Mouse (Mus musculus): ENCODE measurements around the gene D7Ertd443e. TPM values are rescaled to one million over a fixed set of nuclear protein-coding genes. Genes with fewer than 3 reads are reported as not detected.

The D7Ertd443e gene
- polyA plus RNA-seq, 1 experiment from 2014 or later: 0.13 TPM

- no peak overlapping the region for H3K27ac ChIP-seq (ENCODE audit: low read depth, low read length)
- no peaks in the 10 kb centered on the region; the same call in 1 of the 2 replicates for H3K9me3 ChIP-seq (replicated peaks; ENCODE audit: control insufficient read depth, low read length)
- H3K4me1 ChIP-seq (ENCODE audit: control insufficient read depth, insufficient read depth, low read length): no peaks in the 10 kb centered on the region
- no peak overlapping the region for H3K9ac ChIP-seq (ENCODE audit: low read depth, low read length)
- no peak overlapping the region for H3K4me2 ChIP-seq
- no peak overlapping the region for H3K4me3 ChIP-seq (ENCODE audit: low read depth, low read length)
- WGBS (ENCODE audit: insufficient replicate concordance): 66% methylated on average over 4 of the region's 4 CpGs
- ATAC-seq (replicated peaks; ENCODE audit: insufficient number of reproducible peaks, low FRiP score, low TSS enrichment): no peak
- no peaks in the 10 kb centered on the region for H3K36me3 ChIP-seq (ENCODE audit: control insufficient read depth, insufficient read depth, low read length)
- H3K27me3 ChIP-seq (ENCODE audit: control insufficient read depth, insufficient read depth, low read length): no peaks in the 10 kb centered on the region
These were observed 144.2 kb downstream of the D7Ertd443e start for GRCm38 (mm10) chr7:134241212-134241611.

- Histone ChIP-seq H3K9me3 (replicated peaks; ENCODE audit: control insufficient read depth, low read length) (no peaks in the 10 kb centered on the region; the same call in 1 of the 2 replicates), H3K4me1 (ENCODE audit: control insufficient read depth, insufficient read depth, low read length) (no peaks in the 10 kb centered on the region), H3K4me3 (ENCODE audit: low read depth, low read length) (no peak overlapping the region), H3K27ac (ENCODE audit: low read depth, low read length) (no peak overlapping the region), H3K27me3 (ENCODE audit: control insufficient read depth, insufficient read depth, low read length) (no peaks in the 10 kb centered on the region), H3K36me3 (ENCODE audit: control insufficient read depth, insufficient read depth, low read length) (no peaks in the 10 kb centered on the region), H3K9ac (ENCODE audit: low read depth, low read length) (no peak overlapping the region), H3K4me2 (no peak overlapping the region)
- no peak for ATAC-seq (replicated peaks; ENCODE audit: insufficient number of reproducible peaks, low FRiP score, low TSS enrichment)
- WGBS (ENCODE audit: insufficient replicate concordance): 74% methylated on average over 1 of the region's 1 CpGs
These were observed 144.9 kb downstream of the D7Ertd443e start for GRCm38 (mm10) chr7:134240579-134240978.

- Histone ChIP-seq H3K27me3 (ENCODE audit: control insufficient read depth, insufficient read depth, low read length) (no peaks in the 10 kb centered on the region), H3K4me1 (ENCODE audit: control insufficient read depth, insufficient read depth, low read length) (no peaks in the 10 kb centered on the region), H3K4me2 (no peak overlapping the region), H3K9ac (ENCODE audit: low read depth, low read length) (no peak overlapping the region), H3K27ac (ENCODE audit: low read depth, low read length) (no peak overlapping the region), H3K9me3 (replicated peaks; ENCODE audit: control insufficient read depth, low read length) (no peaks in the 10 kb centered on the region; the same call in 1 of the 2 replicates), H3K36me3 (ENCODE audit: control insufficient read depth, insufficient read depth, low read length) (no peaks in the 10 kb centered on the region), H3K4me3 (ENCODE audit: low read depth, low read length) (no peak overlapping the region)
- 93% methylated on average over 3 of the region's 3 CpGs for WGBS (ENCODE audit: insufficient replicate concordance)
- no peak for ATAC-seq (replicated peaks; ENCODE audit: insufficient number of reproducible peaks, low FRiP score, low TSS enrichment)
These were observed 146.6 kb downstream of the D7Ertd443e start for GRCm38 (mm10) chr7:134238863-134239262.

GRCm38 (mm10) chr7:134237356-134237755 lies 148.1 kb downstream of the D7Ertd443e start:
- Histone ChIP-seq H3K27ac (ENCODE audit: low read depth, low read length) (no peak overlapping the region), H3K4me3 (ENCODE audit: low read depth, low read length) (no peak overlapping the region), H3K4me1 (ENCODE audit: control insufficient read depth, insufficient read depth, low read length) (no peaks in the 10 kb centered on the region), H3K9ac (ENCODE audit: low read depth, low read length) (no peak overlapping the region), H3K27me3 (ENCODE audit: control insufficient read depth, insufficient read depth, low read length) (no peaks in the 10 kb centered on the region), H3K9me3 (replicated peaks; ENCODE audit: control insufficient read depth, low read length) (no peaks in the 10 kb centered on the region; the same call in 1 of the 2 replicates), H3K36me3 (ENCODE audit: control insufficient read depth, insufficient read depth, low read length) (no peaks in the 10 kb centered on the region), H3K4me2 (no peak overlapping the region)
- WGBS (ENCODE audit: insufficient replicate concordance): 72% methylated on average over 2 of the region's 2 CpGs
- no peak for ATAC-seq (replicated peaks; ENCODE audit: insufficient number of reproducible peaks, low FRiP score, low TSS enrichment)

GRCm38 (mm10) chr7:134236727-134237126 lies 148.7 kb downstream of the D7Ertd443e start:
- Histone ChIP-seq H3K36me3 (ENCODE audit: control insufficient read depth, insufficient read depth, low read length) (no peaks in the 10 kb centered on the region), H3K4me2 (no peak overlapping the region), H3K9me3 (replicated peaks; ENCODE audit: control insufficient read depth, low read length) (no peaks in the 10 kb centered on the region; the same call in 1 of the 2 replicates), H3K27ac (ENCODE audit: low read depth, low read length) (no peak overlapping the region), H3K4me1 (ENCODE audit: control insufficient read depth, insufficient read depth, low read length) (no peaks in the 10 kb centered on the region), H3K27me3 (ENCODE audit: control insufficient read depth, insufficient read depth, low read length) (no peaks in the 10 kb centered on the region), H3K9ac (ENCODE audit: low read depth, low read length) (no peak overlapping the region), H3K4me3 (ENCODE audit: low read depth, low read length) (no peak overlapping the region)
- ATAC-seq (replicated peaks; ENCODE audit: insufficient number of reproducible peaks, low FRiP score, low TSS enrichment): no peak

GRCm38 (mm10) chr7:134235552-134235951 lies 149.9 kb downstream of the D7Ertd443e start:
- no peak overlapping the region for H3K9ac ChIP-seq (ENCODE audit: low read depth, low read length)
- H3K36me3 ChIP-seq (ENCODE audit: control insufficient read depth, insufficient read depth, low read length): no peaks in the 10 kb centered on the region
- H3K27ac ChIP-seq (ENCODE audit: low read depth, low read length): no peak overlapping the region
- 0 out of 2 replicates have a peak, but pooled peaks cover under 1% of the 10 kb centered on the region for H3K4me1 ChIP-seq (ENCODE audit: control insufficient read depth, insufficient read depth, low read length)
- no peaks in the 10 kb centered on the region for H3K27me3 ChIP-seq (ENCODE audit: control insufficient read depth, insufficient read depth, low read length)
- no peak overlapping the region for H3K4me2 ChIP-seq
- H3K9me3 ChIP-seq (replicated peaks; ENCODE audit: control insufficient read depth, low read length): no peaks in the 10 kb centered on the region; the same call in 1 of the 2 replicates
- no peak overlapping the region for H3K4me3 ChIP-seq (ENCODE audit: low read depth, low read length)
- whole genome bisulfite sequencing (ENCODE audit: insufficient replicate concordance): 64% methylated on average over 2 of the region's 2 CpGs
- ATAC-seq (replicated peaks; ENCODE audit: insufficient number of reproducible peaks, low FRiP score, low TSS enrichment): no peak

GRCm38 (mm10) chr7:134231378-134232346 lies 153.8 kb downstream of the D7Ertd443e start, which contains the start of gene Adam12:
Adam12 (minus strand) TSS chr7:134232146.
- Histone ChIP-seq H3K4me2 (no peak within 1 kb of the TSS), H3K4me1 (ENCODE audit: control insufficient read depth, insufficient read depth, low read length) (peaks cover 7% of the 10 kb centered on the region; the same call in 1 of the 2 replicates), H3K36me3 (ENCODE audit: control insufficient read depth, insufficient read depth, low read length) (no peaks in the 10 kb centered on the region), H3K27ac (ENCODE audit: low read depth, low read length) (no peak within 1 kb of the TSS), H3K9ac (ENCODE audit: low read depth, low read length) (no peak within 1 kb of the TSS), H3K9me3 (replicated peaks; ENCODE audit: control insufficient read depth, low read length) (no peaks in the 10 kb centered on the region), H3K4me3 (ENCODE audit: low read depth, low read length) (no peak within 1 kb of the TSS), H3K27me3 (ENCODE audit: control insufficient read depth, insufficient read depth, low read length) (no peaks in the 10 kb centered on the region)
- 70% methylated on average over 14 of the region's 14 CpGs for WGBS (ENCODE audit: insufficient replicate concordance)
- no peak for ATAC-seq (replicated peaks; ENCODE audit: insufficient number of reproducible peaks, low FRiP score, low TSS enrichment)

- H3K4me1 ChIP-seq (ENCODE audit: control insufficient read depth, insufficient read depth, low read length): peaks cover 7% of the 10 kb centered on the region; the same call in 1 of the 2 replicates
- 65% methylated on average over 3 of the region's 3 CpGs for WGBS (ENCODE audit: insufficient replicate concordance)
- H3K36me3 ChIP-seq (ENCODE audit: control insufficient read depth, insufficient read depth, low read length): no peaks in the 10 kb centered on the region
- H3K4me2 ChIP-seq: no peak overlapping the region
- H3K9me3 ChIP-seq (replicated peaks; ENCODE audit: control insufficient read depth, low read length): no peaks in the 10 kb centered on the region
- no peak overlapping the region for H3K4me3 ChIP-seq (ENCODE audit: low read depth, low read length)
- H3K9ac ChIP-seq (ENCODE audit: low read depth, low read length): no peak overlapping the region
- no peak for ATAC-seq (replicated peaks; ENCODE audit: insufficient number of reproducible peaks, low FRiP score, low TSS enrichment)
- H3K27ac ChIP-seq (ENCODE audit: low read depth, low read length): no peak overlapping the region
- H3K27me3 ChIP-seq (ENCODE audit: control insufficient read depth, insufficient read depth, low read length): peaks cover 1% of the 10 kb centered on the region; the same call in 1 of the 2 replicates
These were observed 154.8 kb downstream of the D7Ertd443e start for GRCm38 (mm10) chr7:134230708-134231107.
